Comparison of ENCODE assay signal across 7 mouse cellular contexts in genomic region chr17:33951021-33951946, GRCm38 (mm10). TPM values are rescaled to one million over a fixed set of nuclear protein-coding genes. Genes with fewer than 3 reads are reported as not detected.
DNase-seq lines count a peak whose midpoint lies in the region; ATAC-seq lines count a peak whose summit lies in the region.

Gene B3galt4 (minus strand): TSS chr17:33951488.

- H3K27ac ChIP-seq in midbrain, embryonic 10.5 days (replicated peaks) = peak within 1 kb of the TSS; percentile 84

- peak; percentile 48 for ATAC-seq in common myeloid progenitor, adult 5-6 weeks (replicated peaks; ENCODE audit: low read depth, poor library complexity, severe bottlenecking)

- WGBS in midbrain, embryonic 10.5 days = 1% methylated on average over 45 of the region's 45 CpGs

- no peaks in the 10 kb centered on the region for H3K9me3 ChIP-seq in midbrain, embryonic 10.5 days (replicated peaks)

- intact Hi-C loops in left cerebral cortex, postnatal 4 days (cut with DNase I) = no loop called here

- H3K4me1 ChIP-seq in midbrain, embryonic 10.5 days = peaks cover 57% of the 10 kb centered on the region

- H3K4me3 ChIP-seq in midbrain, embryonic 10.5 days = peak within 1 kb of the TSS; percentile 54

- peak; percentile 90 to 93 for DNase-seq in adrenal gland, adult (ENCODE audit: inconsistent age in 2 of 2, low spot score in 1 of 2)
- peak; percentile 74 for DNase-seq in gastrocnemius, postnatal 10 days
- DNase-seq in induced T-regulatory cell, adult 2 months (ENCODE audit: low read depth) = peak; percentile 92
- DNase-seq in left cerebral cortex, postnatal 4 days = peak; percentile 91
- DNase-seq in midbrain, embryonic 10.5 days (ENCODE audit: low spot score) = peak; percentile 86
- DNase-seq in right cerebral cortex, postnatal 4 days = peak; percentile 94

- peaks cover 77% of the 10 kb centered on the region for H3K36me3 ChIP-seq in midbrain, embryonic 10.5 days

- H3K27me3 ChIP-seq in midbrain, embryonic 10.5 days (ENCODE audit: low read depth, poor library complexity, severe bottlenecking) = no peaks in the 10 kb centered on the region

RNA-seq across cellular contexts. Expression of gene B3galt4, which starts in this region (rescaled TPM):
- 2.6 and 2.7 TPM in 2 replicates for total RNA-seq in common myeloid progenitor, adult 5-6 weeks (2017)
- total RNA-seq in gastrocnemius, postnatal 10 days (2021) = 1 to 10 TPM; 2.3 to 2.6 TPM
- 1 to 10 TPM; 6.6 to 6.8 TPM for total RNA-seq in left cerebral cortex, postnatal 4 days (2021)
- polyA plus RNA-seq in midbrain, embryonic 10.5 days (2016; fragmentation: Nextera tagmentation; extraction: Ambion mirVana) = 4.1 and 6.4 TPM in 2 replicates

Comparison
In these comparisons a context has a peak if more than half of its experiments do, and no peak if none do; other contexts are left out.
1. Peak in every context shown above with its lines: DNase-seq, ATAC-seq, H3K4me3 ChIP-seq and H3K27ac ChIP-seq.